Mouse (Mus musculus) frontal cortex, postnatal 14 days (tissue): Measurements from ENCODE around the gene Gpn3.
A peak's percentile ranks its signal among the peaks of the same experiment; 100 is the strongest.

Experiments used
- DNase-seq, 2 experiments: peaks; one replicate each; pipeline ENCODE4 v3.0.0; 2022; ENCODE audit warnings: low spot score in 2 of 2

Gpn3 gene

DNA sequence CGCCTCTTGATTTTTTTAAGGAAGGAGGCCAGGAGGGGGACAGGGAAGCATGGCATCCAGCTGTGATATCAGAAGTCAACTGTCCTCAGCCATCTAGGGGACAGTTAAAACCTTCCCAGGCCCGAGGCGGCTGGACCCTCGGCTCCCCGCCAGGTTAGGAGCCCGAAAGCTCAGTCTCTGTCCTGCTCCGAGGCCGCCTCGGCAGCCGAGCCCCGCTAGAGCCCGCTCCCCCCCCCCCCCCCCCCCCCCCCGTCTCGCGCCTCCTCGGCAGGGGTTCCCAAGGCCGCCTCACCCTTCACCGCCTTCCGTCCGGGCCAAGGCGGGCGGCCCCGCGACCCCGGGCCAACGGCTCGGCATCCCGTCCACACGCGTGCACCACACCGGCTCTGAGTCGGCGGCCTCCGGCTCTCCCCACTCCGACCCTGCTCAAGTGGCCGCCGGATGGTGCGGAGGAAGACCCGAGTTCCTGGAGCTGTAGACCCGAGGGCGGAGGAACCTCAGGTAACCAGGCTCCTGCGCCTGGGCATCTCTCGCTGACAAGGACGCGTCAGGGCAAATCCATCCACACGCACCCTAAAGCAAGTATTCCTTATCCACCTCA lies at the start of gene Gpn3:
Gpn3 (plus strand) TSS at position 286 of the 601 bp plus-strand sequence.
- DNase-seq: no peak

DNA sequence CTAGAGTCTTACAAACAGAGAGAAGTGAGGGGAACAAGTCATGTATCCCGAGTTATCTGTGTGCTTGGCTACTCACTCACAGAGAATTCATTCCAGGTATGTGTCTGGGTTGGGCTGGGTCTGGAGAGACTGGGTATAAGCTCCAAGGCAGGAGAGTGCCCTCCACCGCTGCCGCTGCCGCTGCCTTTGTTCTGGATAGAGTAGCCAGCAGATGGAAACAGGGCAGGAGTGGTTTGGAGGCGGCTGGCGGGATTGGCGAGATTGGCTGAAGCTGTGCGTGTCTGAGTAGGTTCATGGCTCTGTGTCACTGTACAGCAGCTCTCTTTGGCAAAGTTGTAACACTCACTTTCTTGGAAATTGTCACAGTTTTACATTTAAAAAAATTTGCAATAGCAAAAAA lies 48.2 kb upstream of the Gpn3 start:
- DNase-seq: no peak

DNA sequence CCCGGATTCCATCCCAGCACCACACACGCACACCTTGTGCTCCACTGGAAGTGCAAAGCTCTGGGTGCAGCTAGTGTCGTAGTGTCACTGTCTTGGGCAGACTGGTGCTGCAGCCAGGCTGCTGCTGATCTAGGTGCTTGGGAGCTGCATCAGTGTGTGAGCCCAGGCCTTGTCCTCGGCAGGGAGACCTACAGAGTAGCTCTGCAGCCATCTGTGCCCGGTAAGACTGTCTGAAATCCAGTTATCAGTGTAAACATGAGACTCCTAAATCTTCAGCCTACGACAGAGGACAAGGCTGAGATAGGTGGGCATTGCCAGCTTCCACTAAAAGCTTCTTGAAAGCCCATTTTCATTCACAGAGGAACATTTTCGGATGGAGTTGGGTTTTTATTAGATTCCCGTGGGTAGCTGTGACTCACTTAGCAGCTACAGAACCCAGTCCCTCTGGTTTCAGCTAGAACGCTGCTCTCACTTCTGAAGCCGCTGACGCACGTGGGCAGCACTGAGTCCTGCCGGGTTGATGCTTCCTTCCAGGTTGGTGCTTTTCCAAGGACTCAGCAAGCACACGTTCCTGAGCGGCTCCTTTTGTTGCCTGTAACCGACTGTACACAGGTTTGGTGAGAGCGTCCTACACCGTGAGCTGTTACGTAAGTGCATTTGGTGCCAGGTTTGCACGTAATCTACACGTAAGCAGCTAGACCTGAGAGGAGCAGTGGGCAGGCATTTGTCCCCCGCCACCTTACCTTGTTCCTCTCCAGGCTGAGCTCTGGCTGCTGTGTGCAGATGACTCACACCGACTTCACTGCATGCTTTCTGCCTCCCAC lies 46.9 kb upstream of the Gpn3 start:
- DNase-seq: peak; percentile 68 to 76

DNA sequence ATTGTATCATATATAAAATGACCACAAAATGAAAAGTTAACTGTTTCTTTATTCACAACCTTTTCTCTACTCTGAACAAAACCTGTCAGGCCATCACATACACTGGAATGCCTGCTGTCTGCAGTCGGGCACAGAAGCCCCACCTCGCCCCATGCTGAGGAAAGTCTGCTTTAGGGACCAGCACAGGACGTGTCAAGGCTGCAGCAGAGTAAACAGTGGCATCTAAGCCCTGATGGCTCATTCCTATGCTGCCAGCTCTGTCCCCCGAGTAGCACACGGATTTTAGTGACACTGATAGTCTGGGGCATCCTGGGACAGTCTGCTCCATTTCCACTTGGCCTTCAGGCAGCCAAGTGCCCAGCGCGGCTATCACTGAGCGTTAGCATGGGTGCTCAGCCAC lies 46.2 kb upstream of the Gpn3 start:
- DNase-seq: no peak

DNA sequence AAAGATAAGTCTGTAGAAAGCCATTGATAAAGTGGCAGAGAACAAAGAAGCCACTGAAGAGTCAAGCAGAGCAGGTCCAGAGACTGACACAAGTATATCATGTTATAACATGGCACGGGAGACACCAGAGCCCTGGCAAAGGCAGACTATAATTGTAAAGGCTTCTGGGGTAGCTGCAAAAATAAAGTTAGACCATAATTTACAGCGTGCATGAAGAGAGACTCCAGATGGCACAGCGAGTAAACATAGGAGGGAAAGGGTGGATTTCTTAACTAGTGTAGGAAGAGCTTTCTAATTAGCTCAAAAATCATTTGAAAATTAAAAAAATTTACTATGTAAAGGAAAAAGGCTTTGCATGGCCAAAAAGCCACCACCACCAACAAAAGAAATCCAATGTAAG lies 44.4 kb upstream of the Gpn3 start:
- no peak for DNase-seq

DNA sequence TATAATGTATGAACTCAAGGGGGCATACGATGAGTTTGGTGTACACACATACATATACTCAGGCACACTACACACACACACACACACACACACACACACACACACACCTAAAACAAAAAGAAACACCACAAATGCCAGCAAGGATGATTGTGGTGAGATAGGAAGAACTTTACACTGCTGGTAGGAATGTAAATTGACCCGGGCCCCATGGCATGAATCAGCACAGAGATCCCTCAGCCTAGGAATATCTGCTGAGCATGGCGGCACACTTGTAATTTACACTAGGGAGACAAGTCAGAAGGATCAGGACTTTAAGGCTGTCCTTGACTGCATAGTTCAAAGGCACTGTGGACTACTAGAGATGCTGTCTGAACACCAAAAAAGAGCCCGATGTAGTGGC lies 41.4 kb upstream of the Gpn3 start:
- DNase-seq: no peak

DNA sequence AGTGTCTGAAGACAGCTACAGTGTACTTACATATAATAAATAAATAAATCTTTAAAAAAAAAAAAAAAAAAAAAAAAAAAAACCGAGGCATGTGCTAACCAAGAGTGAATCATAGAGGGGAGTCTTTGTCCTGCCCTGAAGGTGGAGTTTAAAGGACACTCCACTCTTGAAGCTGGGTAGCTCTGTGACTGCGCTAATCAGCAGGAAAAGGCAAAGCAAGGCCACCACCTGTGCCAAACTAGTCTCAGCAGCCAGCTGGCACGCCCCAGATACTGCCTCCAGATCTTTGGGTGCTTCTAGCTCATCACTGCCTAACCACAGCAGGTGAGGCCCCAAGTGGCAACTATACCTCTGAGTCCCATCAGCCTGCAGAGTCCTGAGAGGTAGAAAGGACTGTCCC lies 37.0 kb upstream of the Gpn3 start:
- no peak for DNase-seq

DNA sequence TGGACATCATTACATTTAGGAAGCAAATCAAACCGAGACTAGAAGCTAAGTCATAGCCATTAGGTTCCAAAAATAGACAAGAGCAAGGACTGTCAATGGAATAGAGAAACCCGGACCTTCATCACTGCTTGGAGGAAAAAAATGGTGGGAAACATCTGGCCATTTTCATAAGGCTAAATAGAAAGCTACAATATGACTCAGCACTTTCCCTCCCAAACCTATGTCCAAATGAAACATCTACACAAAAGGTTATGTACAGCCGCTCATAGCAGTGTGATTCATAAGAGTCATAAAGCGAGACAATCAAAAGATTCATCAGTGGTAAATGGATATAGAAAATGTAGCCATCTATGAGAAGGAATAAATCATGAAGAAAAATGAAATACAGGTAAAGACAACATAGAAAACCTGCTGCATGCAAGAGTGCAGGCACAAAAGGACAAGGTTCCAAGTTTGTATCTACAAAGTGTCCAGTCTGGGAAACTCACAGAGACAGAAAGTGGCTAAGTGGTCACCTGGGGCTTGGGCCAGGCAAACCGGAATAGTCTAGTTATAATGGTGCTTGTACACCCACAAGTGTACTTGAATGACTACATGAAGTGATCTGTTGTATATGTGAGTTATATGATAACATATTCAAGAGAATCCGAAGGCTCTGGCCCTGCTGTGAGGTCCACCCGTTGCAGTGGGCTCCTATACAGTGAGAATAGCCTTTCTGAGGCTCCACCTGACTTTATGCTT lies 35.0 kb upstream of the Gpn3 start:
- DNase-seq: no peak

DNA sequence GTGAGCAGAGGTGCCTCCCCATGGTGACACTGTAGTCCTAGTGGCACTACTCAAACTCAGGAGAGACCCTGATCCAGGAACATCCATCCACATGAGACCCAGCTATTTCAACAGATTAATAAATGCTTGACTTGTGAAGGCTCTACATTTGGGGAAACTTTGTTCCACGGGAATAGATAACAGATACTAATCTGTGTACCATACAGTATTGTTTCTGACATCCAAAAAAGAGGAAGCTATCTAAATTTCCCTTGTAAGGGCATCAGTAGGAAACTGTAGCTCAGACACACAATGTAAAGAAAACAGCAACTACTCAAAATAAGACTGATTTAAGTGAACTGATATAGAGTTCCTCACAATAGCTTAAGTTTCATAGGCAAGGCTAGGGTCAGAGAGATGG lies 28.8 kb upstream of the Gpn3 start:
- no peak for DNase-seq

DNA sequence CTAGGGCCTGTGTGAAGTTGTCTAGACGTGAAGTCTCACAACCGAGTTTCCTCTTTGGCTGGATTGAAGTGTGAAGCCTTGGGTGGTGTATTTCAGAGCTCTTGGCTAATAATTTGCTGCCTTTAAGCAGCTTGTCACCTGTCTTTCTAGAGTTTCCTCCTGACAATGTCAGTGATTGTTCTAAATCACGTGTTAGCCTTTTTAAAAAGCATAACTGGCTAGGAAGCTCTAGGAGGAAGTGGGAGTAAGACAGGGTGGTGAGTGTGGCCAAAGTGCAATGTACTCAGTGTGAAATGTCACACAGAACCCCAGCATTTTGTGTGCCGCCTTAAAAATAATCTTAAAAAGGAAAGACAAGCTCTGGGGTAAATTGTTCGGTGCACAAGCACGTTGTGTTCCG lies 27.9 kb upstream of the Gpn3 start:
- no peak for DNase-seq

DNA sequence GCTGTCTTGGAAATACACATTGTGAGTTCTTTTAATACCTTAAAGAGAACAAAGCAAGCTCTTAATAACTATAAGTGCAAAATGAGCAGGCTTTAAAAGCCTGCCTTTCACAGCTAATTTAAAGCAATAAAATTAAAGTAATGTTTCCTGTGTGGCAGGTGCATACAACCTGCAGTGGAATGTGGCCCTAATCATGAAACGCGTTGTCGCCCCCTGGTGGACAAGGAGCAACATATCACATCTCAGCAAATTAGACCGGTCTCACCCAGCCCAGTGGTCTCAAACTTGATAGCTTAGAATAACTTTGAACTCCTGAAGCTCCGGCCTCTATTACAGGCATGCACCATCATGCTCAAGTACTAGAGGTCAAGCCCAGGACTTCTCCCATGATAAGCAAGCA lies 27.4 kb upstream of the Gpn3 start:
- peak in 1 of 2 experiments; percentile 63 for DNase-seq

DNA sequence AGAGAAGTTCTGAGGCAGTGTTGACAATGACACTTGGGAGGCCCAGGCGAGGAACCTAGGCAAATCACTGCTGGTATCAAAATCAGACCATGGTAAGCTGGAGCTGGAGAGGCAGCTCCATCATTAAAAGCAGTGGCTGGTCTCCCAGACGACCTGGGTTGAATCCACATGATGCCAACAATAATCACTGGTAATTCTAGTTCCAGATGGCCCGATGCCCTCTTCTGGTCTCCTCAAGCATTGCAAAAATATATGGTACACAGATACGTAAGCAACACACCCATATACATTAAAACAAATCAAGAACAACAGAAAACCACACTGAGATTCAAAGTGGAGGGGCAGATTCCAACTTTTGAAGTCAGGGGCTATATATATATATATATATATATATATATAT lies 25.9 kb upstream of the Gpn3 start:
- no peak for DNase-seq

DNA sequence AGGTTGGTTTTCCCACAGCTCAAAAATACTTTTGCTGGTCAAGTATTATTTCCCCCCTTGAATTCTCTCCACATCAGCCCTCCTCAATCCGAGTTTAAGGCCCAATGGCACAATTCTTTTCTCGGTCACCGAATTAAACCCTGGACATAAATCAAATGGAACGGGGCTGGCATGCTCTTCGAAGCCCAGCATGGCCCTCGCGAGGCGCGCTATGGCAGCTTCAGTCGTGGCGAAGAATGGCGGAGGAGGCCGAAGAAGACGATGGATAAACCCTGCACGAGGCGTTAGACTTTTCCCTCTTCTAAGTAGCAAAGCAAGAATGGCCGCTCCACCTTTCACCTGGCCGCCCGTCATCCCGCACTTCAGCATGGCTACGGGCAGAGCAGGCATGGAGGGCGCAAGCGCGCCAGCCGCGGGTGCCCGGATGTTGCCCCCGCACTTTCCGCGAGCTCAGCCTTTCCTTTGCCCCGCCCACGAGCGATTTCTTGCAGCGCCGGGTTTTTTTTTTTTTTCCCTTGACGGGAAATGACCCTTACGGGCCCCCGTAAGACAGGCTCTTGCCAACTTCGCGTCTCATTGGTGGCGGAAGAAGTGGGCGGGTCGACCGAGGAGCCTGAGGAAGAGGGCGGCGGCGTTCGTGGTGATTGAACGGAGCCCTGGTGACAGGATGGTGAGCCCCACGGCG lies 17.7 kb upstream of the Gpn3 start, which contains the start of the genes Rad9b and Vps29:
Rad9b (minus strand) TSS at position 427 of the 685 bp plus-strand sequence.
Vps29 (plus strand) TSS at position 563 of the 685 bp plus-strand sequence.
- peak; percentile 95 to 98 for DNase-seq

DNA sequence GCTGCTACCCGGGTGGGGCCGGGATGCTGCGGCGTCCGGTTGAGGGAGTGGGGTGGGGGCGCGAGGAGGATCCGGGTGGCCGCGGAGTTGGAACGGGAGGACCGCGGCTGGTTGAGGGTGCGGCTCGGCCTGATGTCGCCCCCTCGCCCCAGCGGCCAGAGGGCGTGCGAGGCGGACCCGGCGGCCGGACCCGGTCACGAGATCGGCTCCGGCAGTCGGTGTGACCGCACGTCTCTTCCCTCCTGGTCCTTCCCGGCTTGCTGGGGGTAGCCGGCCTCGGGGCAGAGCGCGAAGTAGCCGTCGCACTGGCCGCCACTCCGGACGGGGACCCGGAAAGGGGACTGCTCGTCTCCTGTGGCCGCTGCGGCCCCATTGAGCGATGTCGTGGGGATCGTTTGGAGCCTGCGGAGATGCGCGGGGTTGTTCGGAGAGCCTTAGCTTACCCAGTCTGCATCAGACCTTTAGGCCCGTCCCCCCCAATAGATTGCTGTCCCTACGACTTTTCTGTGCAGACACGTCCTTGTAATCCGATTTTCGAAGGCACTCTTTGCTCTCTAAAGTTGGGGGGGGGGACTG lies 17.1 kb upstream of the Gpn3 start:
- DNase-seq: no peak

DNA sequence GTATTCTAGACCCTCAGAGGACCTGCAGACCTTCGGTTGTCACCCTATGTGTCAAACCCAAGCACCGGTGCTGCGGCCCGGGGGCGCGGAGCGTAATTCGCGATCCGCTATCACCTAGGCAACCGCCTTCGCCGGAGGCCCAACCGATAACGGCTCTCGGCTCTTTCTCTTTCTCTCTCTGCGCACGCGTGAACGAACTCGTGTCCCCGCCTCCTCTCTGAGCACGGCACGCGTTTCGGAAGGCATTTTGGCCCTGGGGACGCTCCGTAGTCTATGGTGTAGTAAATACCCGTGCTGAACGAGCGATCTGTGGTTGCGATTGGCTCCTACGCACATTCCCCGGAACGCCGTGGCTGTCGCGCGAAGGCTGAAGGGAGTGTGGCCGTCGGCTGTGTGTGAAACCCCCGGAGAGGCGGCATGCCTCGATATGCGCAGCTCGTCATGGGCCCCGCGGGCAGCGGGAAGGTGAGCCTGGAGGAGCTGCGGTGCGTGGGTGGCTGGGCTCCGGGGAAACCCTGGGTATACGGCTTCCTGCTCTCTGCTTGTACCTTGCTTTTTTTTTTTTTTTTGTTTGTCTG lies 605 bp downstream of the Gpn3 start, which contains the start of gene Fam216a:
Fam216a (minus strand) TSS at position 173 of the 578 bp plus-strand sequence.
- DNase-seq: peak; percentile 98 to 99

DNA sequence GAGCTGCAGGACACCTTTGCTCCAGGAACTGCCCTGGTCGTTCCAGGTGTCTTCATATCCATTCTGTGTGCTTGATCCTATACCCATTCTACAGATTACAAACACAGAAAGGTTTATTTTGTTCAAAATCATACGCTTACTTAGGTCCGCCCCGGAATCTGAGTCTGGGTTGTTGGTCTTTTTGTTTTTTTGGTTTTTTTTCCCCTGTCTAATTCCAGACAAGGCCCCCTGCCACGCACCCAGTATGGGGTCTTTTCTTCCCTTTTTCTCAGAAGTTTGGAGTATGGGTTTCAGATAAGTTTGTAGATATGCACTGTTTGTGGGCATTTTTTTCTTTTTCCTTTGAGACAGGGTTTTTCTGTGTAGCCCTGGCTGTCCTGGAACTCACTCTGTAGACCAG lies 1.2 kb downstream of the Gpn3 start:
- DNase-seq: no peak

DNA sequence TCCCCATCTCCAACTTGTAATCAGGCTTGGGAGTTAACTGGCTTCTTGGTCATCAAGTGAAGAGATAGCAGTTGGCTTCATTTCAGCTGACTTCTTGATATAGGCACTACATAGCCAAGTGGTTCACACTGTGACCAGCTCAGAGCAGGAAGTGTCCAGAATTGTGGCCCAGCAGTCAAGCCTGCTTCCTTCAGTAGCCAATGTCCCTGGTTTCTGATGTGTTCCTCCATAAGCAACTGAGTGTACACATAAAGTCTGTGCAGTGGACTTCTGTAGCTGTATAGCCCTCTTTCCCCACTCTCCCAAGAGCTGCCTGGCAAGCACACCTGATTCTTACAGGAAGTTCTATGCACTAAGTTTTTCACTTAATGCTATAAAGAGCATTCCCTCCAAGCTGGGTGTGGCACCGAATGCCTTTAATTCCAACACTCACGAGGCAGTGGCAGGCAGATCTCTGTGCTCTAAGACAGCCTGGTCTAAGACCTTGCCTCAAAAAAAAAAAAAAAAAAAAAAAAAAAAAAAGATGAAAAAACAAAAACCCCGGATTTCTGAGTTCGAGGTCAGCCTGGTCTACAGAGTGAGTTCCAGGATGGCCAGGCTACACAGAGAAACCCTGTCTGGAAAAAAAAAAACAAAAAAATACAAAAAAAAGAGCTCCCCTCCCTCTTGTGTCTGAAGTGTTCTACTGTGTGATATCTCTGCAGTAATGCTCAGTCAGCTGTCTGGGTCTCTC lies 5.6 kb downstream of the Gpn3 start:
- no peak for DNase-seq

DNA sequence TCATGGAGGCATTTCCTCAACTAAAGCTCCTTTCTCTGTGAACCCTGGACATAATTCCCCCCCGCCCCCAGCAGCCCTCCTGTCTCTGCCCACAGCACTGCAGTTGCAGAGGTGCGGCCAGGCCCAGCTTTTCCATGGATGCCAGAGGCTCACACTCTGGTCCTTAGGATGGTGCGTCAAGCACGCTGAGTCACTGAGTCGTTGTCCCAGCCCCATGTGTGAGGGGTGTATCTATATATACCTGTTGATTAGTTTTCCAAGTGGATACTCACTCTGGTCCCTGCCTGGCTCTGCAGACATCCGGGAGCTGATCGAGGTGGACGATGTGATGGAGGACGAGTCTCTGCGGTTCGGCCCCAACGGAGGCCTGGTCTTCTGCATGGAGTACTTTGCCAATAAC lies 6.5 kb downstream of the Gpn3 start:
- no peak for DNase-seq

DNA sequence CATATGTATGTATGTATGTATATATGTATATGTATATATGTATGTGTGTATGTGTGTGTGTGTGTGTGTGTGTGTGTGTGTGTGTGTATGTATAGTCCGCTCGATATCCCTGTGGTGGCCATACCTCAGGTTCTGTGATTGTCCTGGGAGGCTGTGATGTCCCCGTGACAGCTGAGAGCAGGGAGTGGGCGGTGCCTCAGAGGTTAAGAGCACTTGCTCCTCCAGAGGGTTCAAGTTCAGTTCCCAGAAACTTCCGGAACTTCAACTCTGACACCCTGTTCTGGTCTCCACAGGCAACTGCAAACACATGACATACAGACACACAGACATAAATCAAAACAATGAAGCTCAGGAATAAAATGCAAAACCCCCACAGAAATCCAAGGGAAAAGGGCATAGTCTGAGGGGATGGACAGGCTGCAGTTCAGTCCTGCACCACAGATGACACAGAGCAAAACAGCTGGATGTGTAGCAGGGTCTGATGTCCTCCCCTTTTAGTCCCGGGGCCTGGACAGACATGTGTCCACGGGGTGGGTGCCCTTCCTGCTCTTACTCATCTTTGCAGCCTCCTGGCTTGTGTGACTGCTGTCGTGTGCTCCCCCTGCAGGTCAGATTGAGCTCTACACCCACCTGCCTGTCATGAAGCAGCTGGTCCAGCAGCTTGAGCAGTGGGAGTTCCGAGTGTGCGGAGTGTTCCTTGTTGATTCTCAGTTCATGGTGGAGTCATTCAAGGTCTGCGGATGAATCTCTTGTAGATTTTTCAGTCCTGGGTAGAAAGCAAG lies 7.9 kb downstream of the Gpn3 start:
- peak; percentile 68 for DNase-seq

DNA sequence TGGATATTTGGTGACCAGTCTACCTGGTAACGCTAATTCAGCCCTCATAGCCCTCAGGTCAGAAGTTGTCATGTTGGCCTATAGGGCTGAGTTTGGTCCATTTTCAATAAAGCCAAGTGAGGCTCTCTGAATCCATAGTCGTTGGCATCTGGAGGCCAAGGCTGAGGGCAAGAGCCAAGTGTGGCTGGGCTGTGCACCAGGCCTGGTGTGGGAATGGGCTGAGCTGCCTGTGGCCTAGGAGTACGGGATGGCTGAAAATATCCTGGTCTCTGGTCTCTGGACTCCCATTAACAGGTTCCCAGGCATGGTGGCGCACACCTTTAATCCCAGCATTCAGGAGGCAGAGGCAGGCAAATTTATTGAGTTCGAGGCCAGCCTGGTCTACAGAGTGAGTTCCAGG lies 18.3 kb downstream of the Gpn3 start:
- DNase-seq: no peak
